Mouse (Mus musculus): Measurements from ENCODE around the gene Krt14.

Krt14 gene

DNA sequence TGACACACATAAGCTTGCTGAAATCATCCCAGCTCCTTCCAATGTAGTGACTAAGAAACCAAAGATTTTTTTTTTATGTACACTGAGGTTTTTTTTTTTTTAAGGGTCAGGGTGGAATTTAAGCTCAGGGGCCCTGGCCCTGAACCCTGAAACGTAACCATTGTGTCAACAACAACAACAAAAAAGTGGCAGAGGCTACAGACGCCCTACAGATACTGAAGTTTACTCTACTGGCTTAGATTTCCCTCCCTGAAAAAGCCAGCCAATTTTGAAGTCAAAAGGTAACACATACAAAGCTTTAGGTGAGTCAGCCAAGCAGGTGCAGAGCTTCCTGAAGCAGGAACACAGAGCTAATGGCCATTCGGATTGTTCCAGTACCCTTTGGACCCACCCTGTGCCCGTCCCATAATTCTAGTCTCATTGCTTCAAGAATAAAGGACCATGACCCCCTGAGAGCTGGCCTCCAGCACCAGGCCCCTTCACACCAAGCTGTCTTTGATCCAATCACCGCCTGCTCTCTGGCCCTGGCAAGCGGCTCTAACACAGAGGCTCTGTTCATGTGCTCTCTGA, 49.4 kb downstream of the Krt14 start:
- no peak for DNase-seq

DNA sequence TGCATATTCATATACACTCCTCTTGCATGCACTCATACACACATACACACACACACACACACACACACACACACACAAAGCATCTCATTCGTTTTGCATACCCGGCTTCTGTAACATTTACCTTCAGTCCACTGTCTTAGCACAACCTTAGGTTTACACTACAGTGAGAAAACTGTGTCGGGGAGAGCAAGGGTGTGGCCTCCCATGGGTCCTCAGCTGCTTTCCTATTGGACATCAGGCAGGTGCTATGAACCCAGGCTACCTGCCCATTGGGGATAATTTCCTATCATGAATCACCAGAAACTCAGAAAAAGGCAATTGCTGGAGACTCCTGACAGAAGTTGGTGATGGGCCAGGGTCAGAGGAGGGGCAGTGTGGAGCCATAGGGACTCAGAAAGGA, 50.0 kb downstream of the Krt14 start:
- DNase-seq: no peak

DNA sequence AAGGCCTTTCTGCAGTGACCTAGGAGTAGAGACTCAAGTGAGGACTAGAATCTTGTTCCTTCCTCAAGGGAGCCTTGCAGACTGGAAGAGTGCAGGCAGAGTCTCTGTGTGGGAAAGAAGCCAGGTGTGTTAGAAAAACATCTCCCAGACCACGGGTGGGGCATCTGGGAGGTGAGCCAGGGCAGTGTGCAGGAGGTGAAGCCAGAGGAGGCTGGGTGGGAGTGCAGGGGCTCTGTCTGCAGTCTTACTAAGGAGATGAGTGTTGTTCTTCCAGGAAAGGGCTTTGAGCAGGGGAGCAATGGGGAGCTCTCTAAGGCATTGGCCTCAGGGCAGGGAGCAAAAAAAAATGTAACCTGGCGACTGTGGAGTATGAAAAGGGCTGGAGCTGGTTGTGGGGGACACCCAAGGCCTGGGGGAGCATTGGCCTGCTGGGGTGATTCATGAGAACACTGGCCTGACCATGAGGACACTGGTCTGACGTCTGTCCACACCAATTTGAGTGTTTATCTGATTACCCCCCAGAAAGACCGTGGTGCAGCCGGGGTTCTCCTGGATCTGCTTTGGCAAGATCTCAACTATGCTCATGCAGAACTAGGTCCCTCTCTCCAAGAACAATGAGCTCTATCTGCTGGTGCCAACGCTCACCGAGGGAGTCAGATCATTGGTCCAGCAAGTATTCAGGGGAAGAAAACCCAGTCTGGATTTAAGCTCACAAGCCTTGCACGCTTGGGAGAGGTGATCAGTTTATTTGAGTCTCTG, 51.7 kb downstream of the Krt14 start:
- DNase-seq: no peak

Measured in spleen, adult 18-20 months (tissue).